Mouse (Mus musculus) hindbrain, postnatal 0 days (tissue): ENCODE results near the gene Adgrg3. TPM values are rescaled to one million over a fixed set of nuclear protein-coding genes. Genes with fewer than 3 reads are reported as not detected.
"Not testable (repeated sequence)": the region's sequence is repeated elsewhere in the genome, so short reads cannot be mapped to it uniquely, and the experiment has no call there.

Experiments used
- ATAC-seq: fragments of 200-750 bp; cut with Nextera tagmentation; 2 replicates; pipeline ENCODE4 v1.8.0; 2017; ENCODE audit warnings: mild to moderate bottlenecking, moderate TSS enrichment, moderate library complexity
- DNase-seq: peaks from one replicate; pipeline ENCODE4 v3.0.0-alpha.2; 2015; ENCODE audit warnings: low spot score
- H3K27ac ChIP-seq: fragments of 300-500 bp; sonication (generic); 2 replicates; pipeline ENCODE4 v1.5.1; 2014; ENCODE audit warnings: mild to moderate bottlenecking
- H3K27me3 ChIP-seq: fragments of 300-500 bp; sonication (generic); 2 replicates; pipeline ENCODE4 v1.6.1; 2014; ENCODE audit warnings: low read length, mixed read lengths; ENCODE audit not compliant: insufficient read depth
- H3K36me3 ChIP-seq: fragments of 300-500 bp; sonication (generic); 2 replicates; pipeline ENCODE4 v1.6.1; 2014; ENCODE audit warnings: low read length, mixed read lengths; ENCODE audit not compliant: insufficient read depth
- H3K4me1 ChIP-seq: fragments of 300-500 bp; sonication (generic); 2 replicates; pipeline ENCODE4 v1.6.1; 2014; ENCODE audit warnings: antibody characterized with exemption, low read length, mixed read lengths; ENCODE audit not compliant: insufficient read depth
- H3K4me2 ChIP-seq: fragments of 300-500 bp; sonication (generic); 2 replicates; pipeline ENCODE4 v1.6.1; 2014; ENCODE audit warnings: low read depth, mild to moderate bottlenecking, low read length, moderate library complexity, mixed read lengths
- H3K4me3 ChIP-seq: fragments of 300-500 bp; sonication (generic); 2 replicates; pipeline ENCODE4 v1.5.1; 2014; ENCODE audit warnings: low read length
- H3K9ac ChIP-seq: fragments of 300-500 bp; sonication (generic); replicated peaks from 2 replicates; pipeline ENCODE4 v1.6.1; 2014; ENCODE audit warnings: mild to moderate bottlenecking, low read length, moderate library complexity, mixed read lengths
- H3K9me3 ChIP-seq: fragments of 300-500 bp; sonication (generic); 2 replicates; pipeline ENCODE4 v1.6.1; 2016; ENCODE audit warnings: low read length, mixed read lengths
- CTCF ChIP-seq: IDR thresholded peaks from 2 replicates; pipeline ENCODE4 v1.5.1; 2016; ENCODE audit warnings: antibody characterized with exemption, control low read depth, low read depth
- WGBS: fragments of 180-500 bp; shearing (Covaris S2); extraction: QIAGEN DNeasy Blood & Tissue Kit; methylation state at CpG from one replicate; pipeline ENCODE4 v1.1.7; 2014; 5-methylcytosine and 5-hydroxymethylcytosine counted together
- polyA plus RNA-seq: library from polyadenylated mRNA; unstranded; fragments of >200 nt; fragmentation: Nextera tagmentation; extraction: Ambion mirVana; gene quantifications from 2 replicates; pipeline ENCODE4 v1.2.1, GENCODE M21; 2015
- total RNA-seq: library from RNA; depleted of rRNA; stranded (reverse); fragments of >200 nt; gene quantifications from 2 replicates; pipeline ENCODE4 v1.2.3, GENCODE M21; 2014

The Adgrg3 gene
- total and polyA plus RNA-seq, 2 experiments from 2014 or later = 0.54 to 1.3 TPM

- H3K27me3 ChIP-seq = no peaks in the 10 kb centered on the region
- H3K27ac ChIP-seq = no peak overlapping the region
- no peak overlapping the region for H3K4me3 ChIP-seq
- DNase-seq (no peak), ATAC-seq (no peak)
- TF ChIP-seq CTCF = no peak
- whole genome bisulfite sequencing = 74% methylated on average over 12 of the region's 12 CpGs
- no peaks in the 10 kb centered on the region for H3K36me3 ChIP-seq
- H3K4me1 ChIP-seq = no peaks in the 10 kb centered on the region
- no peak overlapping the region for H3K9ac ChIP-seq
- H3K9me3 ChIP-seq = no peaks in the 10 kb centered on the region
- no peak overlapping the region for H3K4me2 ChIP-seq
Observed at GRCm38 (mm10) chr8:95020293-95020777, 2.8 kb downstream of the Adgrg3 start.

GRCm38 (mm10) chr8:95020821-95021220 lies 3.3 kb downstream of the Adgrg3 start:
- H3K9me3 ChIP-seq = no peaks in the 10 kb centered on the region
- H3K27me3 ChIP-seq = no peaks in the 10 kb centered on the region
- H3K36me3 ChIP-seq = no peaks in the 10 kb centered on the region
- TF ChIP-seq CTCF = no peak
- whole genome bisulfite sequencing = 80% methylated on average over 10 of the region's 10 CpGs
- ATAC-seq (no peak), DNase-seq (no peak)
- H3K4me3 ChIP-seq = no peak overlapping the region
- no peak overlapping the region for H3K4me2 ChIP-seq
- H3K4me1 ChIP-seq = no peaks in the 10 kb centered on the region
- no peak overlapping the region for H3K27ac ChIP-seq
- no peak overlapping the region for H3K9ac ChIP-seq

- H3K9me3 ChIP-seq = no peaks in the 10 kb centered on the region
- ATAC-seq (no peak), DNase-seq (no peak)
- 29% methylated on average over 8 of the region's 8 CpGs for WGBS
- H3K27ac ChIP-seq = no peak overlapping the region
- H3K27me3 ChIP-seq = no peaks in the 10 kb centered on the region
- no peak overlapping the region for H3K4me3 ChIP-seq
- no peak overlapping the region for H3K4me2 ChIP-seq
- H3K4me1 ChIP-seq = no peaks in the 10 kb centered on the region
- no peaks in the 10 kb centered on the region for H3K36me3 ChIP-seq
- no peak for TF ChIP-seq CTCF
- H3K9ac ChIP-seq = no peak overlapping the region
Observed at GRCm38 (mm10) chr8:95023201-95023600, 5.7 kb downstream of the Adgrg3 start.

- no peak overlapping the region for H3K27ac ChIP-seq
- WGBS = 83% methylated on average over 4 of the region's 4 CpGs
- no peaks in the 10 kb centered on the region for H3K27me3 ChIP-seq
- no peak overlapping the region for H3K4me3 ChIP-seq
- TF ChIP-seq CTCF = no peak
- no peaks in the 10 kb centered on the region for H3K36me3 ChIP-seq
- H3K4me2 ChIP-seq = no peak overlapping the region
- H3K4me1 ChIP-seq = no peaks in the 10 kb centered on the region
- ATAC-seq = no peak
- no peaks in the 10 kb centered on the region for H3K9me3 ChIP-seq
- no peak overlapping the region for H3K9ac ChIP-seq
- DNase-seq = no peak
Observed at GRCm38 (mm10) chr8:95024387-95024786, 6.9 kb downstream of the Adgrg3 start.

GRCm38 (mm10) chr8:95025421-95025820 lies 7.9 kb downstream of the Adgrg3 start:
- Histone ChIP-seq H3K4me3 (no peak overlapping the region), H3K27me3 (no peaks in the 10 kb centered on the region), H3K4me2 (no peak overlapping the region), H3K36me3 (no peaks in the 10 kb centered on the region), H3K9ac (no peak overlapping the region), H3K9me3 (no peaks in the 10 kb centered on the region), H3K27ac (no peak overlapping the region), H3K4me1 (no peaks in the 10 kb centered on the region)
- ATAC-seq (no peak), DNase-seq (peak; percentile 31)
- peak; percentile 70 for TF ChIP-seq CTCF
- WGBS = 64% methylated on average over 2 of the region's 2 CpGs

GRCm38 (mm10) chr8:95028391-95028790 lies 10.9 kb downstream of the Adgrg3 start:
- not testable (repeated sequence) for H3K36me3 ChIP-seq, H3K9ac ChIP-seq, H3K27me3 ChIP-seq, H3K4me1 ChIP-seq, H3K27ac ChIP-seq, H3K9me3 ChIP-seq, H3K4me3 ChIP-seq, DNase-seq, ATAC-seq, H3K4me2 ChIP-seq
- 64% methylated on average over 7 of the region's 7 CpGs for WGBS

- WGBS = 59% methylated on average over 7 of the region's 7 CpGs
- ATAC-seq (peak; percentile 78), DNase-seq (peak; percentile 45)
- no peaks in the 10 kb centered on the region for H3K36me3 ChIP-seq
- no peak overlapping the region for H3K4me3 ChIP-seq
- H3K27ac ChIP-seq = no peak overlapping the region
- TF ChIP-seq CTCF = no peak
- H3K9me3 ChIP-seq = no peaks in the 10 kb centered on the region
- H3K4me1 ChIP-seq = no peaks in the 10 kb centered on the region
- no peak overlapping the region for H3K4me2 ChIP-seq
- H3K27me3 ChIP-seq = no peaks in the 10 kb centered on the region
- no peak overlapping the region for H3K9ac ChIP-seq
Observed at GRCm38 (mm10) chr8:95037106-95037925, 19.8 kb downstream of the Adgrg3 start.
